Mouse (Mus musculus) cerebellum, adult 11 months (tissue): ENCODE results near the gene Ltbp2.
A peak's percentile ranks its signal among the peaks of the same experiment; 100 is the strongest.

Experiments used
- DNase-seq: peaks from one replicate; pipeline ENCODE4 v3.0.0; 2022

Ltbp2 gene

DNA sequence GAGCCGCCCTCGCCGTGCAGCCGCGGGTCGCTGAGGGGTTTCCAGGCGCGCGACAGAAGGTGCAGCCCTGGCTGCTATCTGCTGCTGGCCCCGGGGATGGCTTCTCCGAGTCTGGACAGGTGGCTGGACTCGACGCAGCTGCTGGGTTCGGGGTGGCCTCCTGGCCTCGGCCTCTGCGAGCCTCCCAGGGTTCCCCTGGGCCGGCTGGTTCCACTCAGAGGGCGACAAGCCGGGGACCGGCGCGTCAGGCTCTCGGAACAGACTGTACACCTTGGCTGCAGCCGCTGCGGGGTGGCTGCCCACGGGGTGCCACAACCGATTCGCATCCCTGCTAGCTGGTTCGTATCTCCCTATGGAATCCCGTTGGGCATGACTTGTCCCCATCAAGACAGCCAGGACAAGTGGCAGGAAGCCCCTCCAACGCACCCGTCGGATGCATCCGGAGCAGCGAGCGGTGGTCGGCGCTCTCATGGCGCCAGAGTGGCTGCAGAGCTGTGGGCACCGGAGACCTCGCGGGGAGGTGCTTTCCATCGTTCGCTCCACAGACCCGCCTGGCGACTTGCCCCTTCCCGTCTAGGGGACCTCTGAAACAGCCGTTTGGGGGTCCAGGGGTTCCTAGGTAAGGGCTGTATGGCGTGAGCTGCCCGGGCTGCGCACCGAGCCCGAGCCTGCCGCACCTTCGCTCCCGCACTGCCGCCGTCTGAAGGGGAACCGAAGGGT lies 411 bp downstream of the Ltbp2 start:
- peak; percentile 48 for DNase-seq

DNA sequence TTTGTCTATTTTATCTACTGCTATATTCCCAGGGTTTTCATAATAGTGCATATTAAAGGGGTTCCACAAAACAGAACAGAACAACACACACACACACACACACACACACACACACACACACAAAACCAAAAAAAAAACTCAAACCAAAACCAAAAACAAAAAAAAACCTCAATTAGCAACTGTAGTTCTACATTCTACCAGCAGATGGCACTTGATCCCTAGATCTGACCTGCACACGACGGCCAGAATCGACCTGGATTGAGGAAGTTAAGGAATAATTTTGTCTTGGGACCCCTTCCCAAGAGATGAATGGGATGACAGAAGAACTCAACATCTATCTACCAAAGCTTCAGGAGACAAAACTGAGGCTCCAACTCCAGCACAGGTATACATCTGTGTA lies 2.9 kb downstream of the Ltbp2 start:
- DNase-seq, result no peak

DNA sequence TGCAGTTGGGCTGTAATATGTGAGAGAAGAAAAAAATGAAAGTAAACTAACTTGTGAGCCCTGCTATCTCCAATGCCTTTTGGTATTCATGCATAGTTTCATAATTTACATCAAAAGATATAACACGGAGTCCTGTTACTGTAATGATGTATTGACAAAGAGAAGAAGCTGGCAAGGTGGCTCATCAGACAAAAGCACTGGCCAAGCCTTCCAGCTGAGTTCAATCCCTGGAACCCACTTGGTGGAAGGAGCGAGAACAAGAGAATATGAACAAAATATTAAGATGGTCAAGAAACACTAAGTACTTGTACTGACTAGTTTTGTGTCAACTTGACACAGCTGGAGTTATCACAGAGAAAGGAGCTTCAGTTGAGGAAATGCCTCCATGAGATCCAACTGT lies 4.0 kb downstream of the Ltbp2 start:
- DNase-seq, result no peak

DNA sequence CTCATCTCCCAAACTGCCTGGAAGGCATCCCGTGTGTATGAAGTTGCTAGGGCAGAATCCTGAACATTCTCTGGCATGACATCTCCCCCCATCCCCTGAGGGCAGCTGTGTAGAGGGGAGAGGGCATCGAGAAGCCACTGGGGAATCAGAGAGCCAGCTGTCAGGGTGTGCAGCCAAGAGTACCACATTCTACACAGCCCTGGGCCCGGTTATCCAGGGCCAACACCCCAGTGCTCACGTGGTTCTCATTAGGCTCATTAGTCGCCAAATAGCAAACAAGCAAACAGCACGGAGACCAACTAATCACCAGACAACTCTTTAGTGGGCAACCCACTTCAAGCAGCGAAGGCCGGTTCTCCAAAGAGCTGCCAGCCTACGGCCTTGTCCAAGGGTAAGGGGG lies 10.9 kb downstream of the Ltbp2 start:
- no peak for DNase-seq

DNA sequence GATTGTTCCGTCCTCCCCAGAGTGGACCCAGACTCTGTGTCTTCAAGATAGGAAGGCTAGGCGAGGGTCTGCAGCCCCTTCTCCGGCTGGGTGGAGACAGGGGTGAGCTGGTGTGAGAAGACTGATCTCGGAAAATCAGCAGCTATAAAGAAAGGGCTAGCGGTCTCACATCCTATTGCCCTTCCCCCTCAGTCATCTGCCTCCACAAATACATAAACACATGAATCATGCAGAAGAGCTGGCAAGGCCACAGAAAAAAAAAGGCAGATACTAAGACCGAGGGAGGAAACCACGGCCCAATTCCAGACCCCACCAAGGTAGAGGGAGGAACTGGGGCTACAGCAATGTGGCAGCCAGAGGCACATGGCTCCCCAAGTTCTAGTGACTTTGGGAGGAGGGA lies 11.5 kb downstream of the Ltbp2 start:
- DNase-seq, result no peak

DNA sequence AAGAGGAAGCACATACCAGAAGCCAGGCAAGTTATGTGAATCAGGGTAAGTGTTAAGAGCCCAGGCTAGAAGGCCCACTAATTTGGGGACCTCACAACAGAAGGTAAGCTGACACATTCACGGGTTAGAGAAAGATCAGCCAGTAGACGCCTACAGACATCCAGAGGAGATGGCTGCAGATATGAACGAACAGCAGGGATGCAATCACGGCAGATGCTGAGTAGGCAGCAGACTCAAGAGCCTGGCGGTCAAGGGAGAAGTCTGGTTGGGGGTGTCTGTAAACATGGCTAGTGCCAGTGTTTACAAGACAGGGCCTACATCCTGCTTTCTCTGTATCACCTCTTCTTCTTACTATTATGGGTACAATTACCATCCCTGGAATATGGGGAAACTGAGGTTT lies 13.1 kb downstream of the Ltbp2 start:
- DNase-seq, result no peak

DNA sequence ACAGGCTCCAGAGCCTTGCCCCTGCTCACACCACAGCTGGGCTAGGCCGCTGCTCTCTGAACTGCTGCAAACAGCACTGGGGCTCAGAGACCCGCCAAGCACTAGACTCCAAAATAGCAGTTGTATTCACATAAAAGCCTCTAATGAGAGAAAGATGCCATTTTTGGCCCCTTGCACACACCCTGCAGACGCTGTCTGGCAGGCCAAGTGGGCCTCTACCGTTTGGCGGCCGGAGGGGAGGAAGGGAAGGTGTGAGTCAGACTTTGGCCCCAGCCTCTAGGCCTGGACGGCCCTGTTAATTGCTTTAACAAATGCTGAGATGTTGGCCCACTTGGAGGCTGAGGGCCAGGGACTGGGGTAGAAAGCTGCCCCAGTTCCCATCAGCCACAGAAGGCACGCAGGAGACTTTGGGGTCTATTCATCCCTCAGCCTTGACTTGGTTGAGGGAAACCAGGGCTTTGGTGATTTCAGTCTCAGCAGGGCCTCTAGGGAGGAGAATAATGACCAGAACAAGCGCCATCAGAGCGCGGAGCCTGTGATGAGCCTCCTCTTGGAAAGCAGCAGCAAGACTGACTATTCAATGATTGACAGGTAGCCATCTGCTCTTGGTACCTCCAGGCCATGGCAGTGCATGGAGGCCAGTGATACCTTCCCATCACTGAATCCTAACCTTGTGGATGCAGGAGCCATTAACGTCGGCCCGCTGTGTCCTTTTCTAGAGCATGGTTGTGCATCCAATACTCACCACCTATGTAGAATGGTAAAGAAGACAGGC lies 14.0 kb downstream of the Ltbp2 start:
- DNase-seq, result peak; percentile 53

DNA sequence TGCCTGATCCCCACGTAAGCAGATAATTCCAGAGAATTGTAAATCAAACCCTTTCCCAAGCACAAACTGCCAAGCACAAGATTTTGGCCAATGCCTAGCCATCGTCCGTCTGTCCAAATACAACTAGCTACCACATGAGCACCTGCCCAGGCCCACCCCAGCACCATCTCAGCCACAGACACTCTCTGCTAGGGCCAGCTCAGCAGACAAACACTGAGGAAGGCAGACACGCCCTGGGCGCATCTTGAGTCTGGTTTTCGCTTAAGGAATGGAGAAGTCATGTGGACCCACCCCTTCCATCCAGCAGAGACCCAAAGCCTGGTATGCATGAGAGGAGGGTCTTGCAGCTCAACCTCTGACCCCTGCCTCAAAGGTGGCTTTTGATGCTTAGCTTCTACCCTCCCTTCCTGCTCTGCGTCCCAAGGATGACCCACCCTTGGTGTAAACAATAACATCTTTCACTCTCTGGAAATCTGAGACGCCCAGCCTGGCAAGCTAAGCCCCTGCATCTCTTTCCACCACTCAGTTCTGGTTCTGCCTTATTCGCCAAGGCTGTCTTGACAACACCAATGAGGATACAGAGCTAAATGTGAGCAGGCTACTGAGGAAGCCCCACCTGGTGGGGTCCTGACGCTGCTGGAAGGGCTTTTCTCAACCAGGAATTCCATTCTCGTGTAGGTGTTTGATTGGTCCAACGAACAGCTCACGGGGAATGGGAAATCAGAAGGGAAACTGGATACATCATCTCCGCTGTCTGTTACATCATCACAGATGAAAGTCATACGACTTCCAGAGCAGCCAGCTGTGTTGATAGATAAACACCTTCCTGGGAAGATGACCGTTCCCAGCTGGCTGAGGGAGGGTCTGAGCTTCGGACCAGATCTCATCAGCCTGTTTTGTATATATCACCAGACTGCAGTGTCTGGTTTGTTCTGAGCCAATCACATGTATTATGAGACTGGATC lies 17.9 kb downstream of the Ltbp2 start:
- DNase-seq, result no peak

DNA sequence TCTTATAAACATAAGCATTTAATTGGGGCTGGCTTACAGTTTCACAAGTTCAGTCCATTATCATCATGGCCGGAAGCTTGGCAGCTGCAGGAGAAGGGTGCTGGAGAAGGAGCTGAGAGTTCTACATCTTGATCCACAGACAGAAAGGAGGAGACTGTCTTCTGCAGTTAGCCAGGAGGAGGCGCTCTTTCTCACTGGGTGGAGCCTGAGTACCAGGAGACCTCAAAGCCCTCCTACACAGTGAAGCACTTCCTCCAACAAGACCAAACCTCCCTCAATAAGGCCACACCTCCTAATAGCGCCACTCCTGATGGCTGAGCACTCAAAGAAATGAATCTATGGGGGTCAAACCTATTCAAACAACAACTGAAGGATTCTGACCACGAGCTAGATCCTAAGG lies 18.6 kb downstream of the Ltbp2 start:
- no peak for DNase-seq

DNA sequence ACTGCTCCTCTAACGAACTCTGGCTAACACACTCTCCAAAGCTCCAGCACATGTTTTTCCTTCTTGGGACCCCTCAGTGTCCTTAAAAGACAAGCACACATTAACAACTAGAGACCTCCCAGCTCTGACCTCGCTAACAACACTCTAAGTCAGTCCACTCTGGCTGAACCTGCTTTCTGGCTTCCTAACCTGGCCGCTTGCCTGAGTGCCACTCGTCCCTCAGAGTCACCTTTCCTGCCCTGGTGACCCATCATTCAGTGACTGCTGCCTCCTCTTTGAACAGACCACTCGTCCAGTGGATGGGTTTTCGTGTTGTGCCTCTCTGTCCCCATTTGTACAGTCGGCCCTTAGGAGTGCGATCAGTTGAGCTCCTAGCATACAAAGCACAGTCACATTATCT lies 19.8 kb downstream of the Ltbp2 start:
- DNase-seq, result no peak

DNA sequence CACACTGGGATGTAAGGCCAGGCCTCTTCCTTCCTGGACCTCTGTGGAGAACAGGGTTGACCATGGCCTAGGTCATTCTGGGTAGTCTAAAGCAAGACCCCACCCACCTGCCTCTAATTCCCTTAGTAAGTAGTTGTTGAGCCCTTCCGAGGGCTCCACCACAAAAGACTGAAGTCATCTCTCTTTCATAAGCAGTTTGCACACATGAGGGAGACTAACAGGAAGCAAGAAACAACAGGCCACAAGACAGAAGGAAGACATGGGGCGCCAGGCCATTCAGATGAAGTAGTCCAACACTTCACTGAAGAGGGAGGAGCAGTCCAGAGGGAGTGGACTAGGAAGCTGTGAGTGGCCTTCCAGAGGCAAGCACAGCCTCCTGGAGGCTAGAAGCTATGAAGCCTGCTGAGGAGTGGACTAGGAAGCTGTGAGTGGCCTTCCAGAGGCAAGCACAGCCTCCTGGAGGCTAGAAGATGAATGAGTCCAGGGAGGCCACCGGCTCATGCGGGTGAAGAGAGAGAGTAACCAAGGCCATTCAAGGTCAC lies 21.2 kb downstream of the Ltbp2 start:
- no peak for DNase-seq

DNA sequence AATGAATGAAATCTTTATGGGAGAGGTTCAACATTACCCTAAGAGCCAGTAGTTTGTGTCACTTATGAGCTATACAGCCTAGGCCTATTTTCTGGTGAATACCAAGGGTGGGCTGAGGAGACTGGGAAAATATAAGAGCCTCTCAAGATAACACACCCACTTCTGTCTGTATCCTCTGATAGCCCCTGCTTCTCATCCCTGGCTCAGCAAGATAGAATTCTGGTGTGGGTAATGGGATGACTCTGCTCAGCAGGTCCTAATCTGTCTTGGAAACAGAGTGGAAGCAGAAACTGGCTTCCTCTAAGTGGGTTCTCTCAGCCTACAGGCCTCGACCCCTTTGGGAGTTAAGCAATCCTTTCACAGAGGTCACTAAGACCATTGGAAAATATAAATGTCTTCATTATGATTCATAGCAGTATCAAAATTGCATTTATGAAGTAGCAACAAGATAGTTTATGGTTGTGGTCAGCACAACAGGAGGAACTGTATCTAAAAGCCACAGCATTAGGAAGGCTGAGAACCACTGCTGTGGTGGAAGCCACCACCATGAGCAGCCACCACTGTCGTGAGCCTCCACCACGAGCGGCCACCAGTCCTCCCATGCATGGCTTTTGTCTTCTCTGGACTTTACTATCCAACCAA lies 21.8 kb downstream of the Ltbp2 start:
- no peak for DNase-seq

DNA sequence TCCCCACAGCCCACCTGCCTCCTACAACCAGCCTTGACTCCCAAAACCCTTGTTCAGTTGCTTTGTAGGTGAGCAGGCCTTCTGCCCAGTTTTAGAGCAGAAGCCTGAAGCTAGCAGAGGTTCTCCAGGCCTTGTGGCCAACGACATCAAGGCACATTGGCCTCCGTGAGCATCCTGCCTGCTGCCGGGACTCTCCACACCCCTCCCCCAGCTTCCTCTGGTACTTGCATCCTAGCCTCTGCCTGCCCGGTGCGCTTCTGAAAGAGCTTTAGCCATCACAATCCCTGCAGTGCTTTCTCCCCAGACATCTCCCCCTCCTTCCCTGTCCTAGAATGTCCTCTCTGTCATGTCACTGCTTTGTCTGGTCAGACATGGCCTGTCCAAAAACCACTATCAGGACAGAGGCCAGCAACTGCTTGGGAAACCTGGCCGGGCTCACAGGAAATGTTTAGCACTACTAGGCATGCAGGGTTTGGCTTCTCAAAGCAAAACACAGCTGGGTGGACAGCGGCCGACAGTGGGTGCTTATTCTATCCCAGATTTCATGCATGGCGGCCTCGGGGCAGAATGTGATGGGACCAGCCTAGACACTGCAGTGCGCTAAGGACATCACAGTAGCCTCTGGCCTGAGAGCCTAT lies 24.8 kb downstream of the Ltbp2 start:
- no peak for DNase-seq

DNA sequence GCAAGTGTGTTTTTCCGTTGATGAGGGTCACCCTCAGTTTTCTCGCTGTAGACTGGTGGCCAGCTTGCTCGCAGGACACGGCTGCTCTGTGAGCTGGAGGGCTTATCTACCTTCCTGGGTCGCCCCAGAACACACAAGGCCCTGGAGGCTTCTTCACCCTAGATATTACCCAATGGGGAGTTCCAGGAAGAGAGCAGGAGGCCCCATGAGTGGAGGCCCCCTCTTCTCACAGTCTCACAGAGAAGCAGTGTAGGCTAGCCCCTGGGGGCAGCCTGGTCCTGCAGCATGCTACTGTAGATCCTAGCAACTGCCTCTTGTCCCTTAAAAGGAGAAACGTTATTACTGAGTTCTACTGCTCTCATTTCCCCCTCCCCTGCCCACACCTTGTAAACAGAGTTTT lies 28.4 kb downstream of the Ltbp2 start:
- no peak for DNase-seq

DNA sequence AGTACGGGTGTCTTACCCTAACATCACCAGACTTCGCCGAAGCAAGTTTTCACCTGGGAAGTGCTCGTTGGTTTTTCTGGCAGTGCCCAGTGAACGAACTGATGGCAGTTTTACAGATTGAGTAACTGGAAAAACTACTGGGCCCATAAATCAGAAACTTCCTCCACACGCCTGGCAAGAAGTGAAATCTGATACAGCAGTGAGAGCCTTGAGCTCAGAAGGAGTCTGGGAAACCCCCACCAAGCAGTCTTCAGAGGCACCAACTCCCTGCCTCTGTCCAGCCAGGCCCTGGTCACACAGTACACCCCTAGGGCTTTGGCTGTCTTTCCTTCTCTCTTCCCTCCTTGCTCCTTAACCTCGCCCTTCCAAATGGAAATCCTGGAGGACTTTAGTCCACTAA lies 28.9 kb downstream of the Ltbp2 start:
- no peak for DNase-seq

DNA sequence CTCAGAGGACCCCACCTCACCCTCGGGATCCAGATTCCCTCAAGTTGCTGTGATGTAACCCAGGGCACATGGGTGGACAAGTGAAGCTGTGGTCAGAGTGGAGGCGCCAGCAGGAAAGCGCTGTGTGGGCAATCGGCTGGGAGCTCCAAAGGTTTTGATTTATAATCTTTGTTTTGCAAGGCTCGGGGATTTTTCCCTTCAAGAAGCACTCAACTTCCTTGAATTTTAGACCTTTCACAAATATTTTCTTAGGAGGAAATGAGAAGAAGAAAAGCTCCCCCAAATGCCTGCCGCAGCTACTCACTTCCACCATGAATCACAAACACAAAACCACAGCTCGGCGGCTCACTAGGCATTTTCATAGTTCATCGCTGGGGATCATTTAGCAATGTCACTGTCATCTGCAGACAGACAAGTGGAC lies 29.7 kb downstream of the Ltbp2 start:
- DNase-seq, result no peak

DNA sequence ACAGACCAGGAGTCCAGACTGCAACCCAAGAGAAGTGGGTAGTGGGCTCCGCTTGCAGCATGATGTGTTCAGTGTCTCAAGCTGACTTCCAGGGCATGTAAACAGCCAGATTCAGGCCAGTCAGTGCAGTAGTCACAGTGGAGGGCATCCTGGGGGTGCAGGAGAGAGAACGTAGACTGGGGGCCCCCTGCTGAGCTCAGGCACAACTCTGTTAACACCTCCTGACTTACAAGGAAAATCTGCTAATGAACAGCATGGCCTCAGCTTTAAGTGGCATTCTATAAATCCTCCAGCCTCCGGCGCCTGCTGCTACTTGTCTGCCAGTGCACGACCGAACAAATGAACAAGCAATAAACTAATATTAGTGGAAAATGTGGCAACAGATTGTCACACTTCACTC lies 33.6 kb downstream of the Ltbp2 start:
- peak; percentile 55 for DNase-seq

DNA sequence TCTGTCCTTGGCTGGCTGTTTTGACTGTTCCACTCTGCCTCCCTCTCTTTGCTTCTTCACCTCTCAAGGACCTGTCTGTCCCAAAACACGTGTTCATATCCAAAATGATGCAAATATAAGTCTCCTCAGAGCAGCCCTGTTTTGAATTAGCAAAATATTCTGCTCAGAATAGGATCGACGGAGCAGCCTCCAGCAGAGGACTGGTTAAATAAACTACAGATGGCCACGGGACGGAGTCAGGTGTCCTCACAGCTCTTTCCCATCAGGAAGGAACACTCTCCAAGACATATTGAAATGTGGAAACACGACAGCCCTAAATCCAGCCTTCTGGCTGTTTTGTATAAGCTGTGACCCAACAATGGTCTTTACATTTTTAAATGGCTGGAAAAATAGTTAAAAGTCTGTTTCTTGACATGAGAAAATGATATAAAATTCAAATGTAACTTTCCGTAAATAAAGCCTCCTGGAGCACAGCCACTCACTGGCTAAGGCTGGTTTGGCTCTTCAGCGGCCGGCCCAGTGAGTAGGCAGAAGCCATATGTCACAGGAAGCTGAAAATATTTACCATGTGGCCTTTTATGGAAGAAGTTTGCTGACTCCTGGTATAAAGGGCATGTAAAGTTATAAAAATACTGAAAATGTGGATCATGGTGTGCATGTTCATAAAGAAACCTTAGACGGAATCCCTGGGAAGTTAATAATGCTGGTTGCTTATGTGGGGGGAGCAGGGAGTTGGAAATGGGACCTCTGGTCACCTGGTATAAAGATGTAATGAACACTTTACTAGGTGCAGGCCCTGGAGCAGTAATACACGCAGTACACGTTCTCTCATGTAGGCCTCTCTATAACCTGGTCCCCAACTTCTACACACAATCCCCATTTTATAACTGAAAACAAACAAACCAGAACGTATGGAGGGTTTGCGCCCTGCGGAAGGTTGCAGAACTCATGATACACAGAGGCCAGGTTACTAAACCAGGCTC lies 34.9 kb downstream of the Ltbp2 start:
- peak; percentile 72 for DNase-seq

DNA sequence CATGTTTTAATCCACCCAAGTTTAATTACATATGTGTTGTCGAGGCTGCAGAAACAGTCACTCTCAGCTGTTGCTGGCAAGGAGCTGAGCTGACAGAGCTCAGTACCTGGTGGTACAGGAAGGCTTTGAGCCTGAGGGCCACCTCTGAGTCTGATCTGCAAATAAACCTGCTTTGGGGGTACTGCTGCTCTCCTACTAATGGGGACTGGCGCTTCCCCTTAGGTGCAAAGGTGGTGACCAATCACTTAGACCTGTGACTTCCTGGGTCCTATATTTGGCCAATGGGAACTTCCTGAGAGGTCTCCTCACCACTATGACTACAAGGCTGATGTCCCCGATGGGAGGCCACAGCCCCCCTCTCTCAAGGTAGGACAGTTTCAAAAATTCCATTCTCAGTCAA lies 35.6 kb downstream of the Ltbp2 start:
- no peak for DNase-seq

DNA sequence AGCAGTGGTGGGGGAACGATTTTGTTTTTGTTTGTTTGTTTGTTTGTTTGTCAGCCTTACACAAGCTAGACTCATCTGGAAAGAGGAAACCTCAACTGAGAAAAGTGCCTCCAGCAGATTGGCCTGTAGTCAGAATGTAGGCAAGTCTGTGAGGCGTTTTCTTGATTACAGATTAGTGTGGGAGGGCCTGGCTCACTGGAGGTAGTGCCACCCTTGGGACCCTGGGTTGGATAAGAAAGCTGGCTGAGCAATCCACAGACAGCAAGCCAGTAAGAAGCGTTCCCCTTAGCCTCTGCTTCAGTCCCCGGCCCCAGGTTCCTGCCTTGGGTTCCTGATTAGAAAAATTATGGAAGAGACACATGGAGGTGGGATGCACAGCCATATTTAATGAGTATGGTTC lies 36.4 kb downstream of the Ltbp2 start:
- DNase-seq, result no peak

DNA sequence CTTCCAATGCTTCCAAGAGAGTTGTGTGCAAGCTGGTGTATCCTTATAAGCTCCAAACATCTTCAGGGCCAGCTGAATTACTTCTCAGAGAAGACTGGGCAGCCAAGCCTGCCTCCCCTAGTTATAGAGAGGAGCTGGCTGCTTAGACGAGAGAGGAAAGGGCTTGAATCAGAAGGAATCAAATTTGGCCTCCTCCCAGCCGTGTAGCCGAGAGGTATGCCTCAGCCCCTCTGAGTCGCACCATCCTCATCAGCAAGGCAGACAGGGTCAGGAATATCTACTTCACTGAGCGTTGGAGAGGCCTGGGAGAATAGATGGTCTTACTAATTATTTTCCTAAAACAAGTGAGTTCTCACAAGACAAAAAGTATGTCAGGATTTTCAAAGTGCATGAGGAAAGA lies 40.7 kb downstream of the Ltbp2 start:
- no peak for DNase-seq
